Mouse (Mus musculus) C2C12 (cell line): Measurements from ENCODE around the gene Uvrag.

ENCODE experiments used
- CEBPB ChIP-seq: IDR thresholded peaks from one replicate; pipeline ENCODE4 v1.6.1; 2011; ENCODE audit warnings: low read depth, mild to moderate bottlenecking, control low read depth, moderate library complexity
- CTCF ChIP-seq: IDR thresholded peaks from one replicate; pipeline ENCODE4 v1.5.1; 2011; ENCODE audit not compliant: control insufficient read depth, insufficient read depth, insufficient read length
- FOSL1 ChIP-seq: IDR thresholded peaks from one replicate; pipeline ENCODE4 v1.8.0; 2011; ENCODE audit warnings: mild to moderate bottlenecking, low read length; ENCODE audit not compliant: poor library complexity, insufficient read depth, severe bottlenecking
- MAX ChIP-seq: IDR thresholded peaks from one replicate; pipeline ENCODE4 v1.6.1; 2011; ENCODE audit warnings: mild to moderate bottlenecking, control low read depth
- MYOD1 ChIP-seq: IDR thresholded peaks from one replicate; pipeline ENCODE4 v1.6.1; 2011; ENCODE audit warnings: low read depth; ENCODE audit not compliant: control insufficient read depth, insufficient read length
- MYOG ChIP-seq: IDR thresholded peaks from one replicate; pipeline ENCODE4 v1.6.1; 2011; ENCODE audit not compliant: control insufficient read depth, insufficient read length; ENCODE audit errors: extremely low read depth
- USF1 ChIP-seq: IDR thresholded peaks from one replicate; pipeline ENCODE4 v1.6.1; 2011; ENCODE audit warnings: low read depth, mild to moderate bottlenecking, control low read depth, moderate library complexity

GRCm38 (mm10) chr7:98968741-98969395, 172.1 kb downstream of the Uvrag start:
- TF ChIP-seq CTCF: no peak
- no peak for TF ChIP-seq MYOD1
- TF ChIP-seq USF1: no peak
- no peak for TF ChIP-seq MAX
- TF ChIP-seq CEBPB: no peak
- TF ChIP-seq FOSL1: no peak
- no peak for TF ChIP-seq MYOG
